Mouse (Mus musculus) heart, embryonic 14.5 days (tissue): ENCODE results near the gene Prepl. TPM values are rescaled to one million over a fixed set of nuclear protein-coding genes. Genes with fewer than 3 reads are reported as not detected.

ENCODE experiments used
- ATAC-seq: fragments of 200-750 bp; cut with Nextera tagmentation; 2 replicates; pipeline ENCODE4 v1.8.0; 2017; ENCODE audit warnings: low read depth, moderate TSS enrichment; ENCODE audit not compliant: insufficient number of reproducible peaks, insufficient read depth, low FRiP score
- H3K27ac ChIP-seq, 2 experiments: fragments of 200-500 bp in 1 of 2; fragments of 300-500 bp in 1 of 2; sonication (generic) in 1 of 2; replicated peaks in 1 of 2; 2 replicates each; pipeline ENCODE4 v1.5.1; 2012 to 2014; ENCODE audit warnings: low read depth in 2 of 2, low read length in 2 of 2, control low read depth in 1 of 2, mild to moderate bottlenecking in 1 of 2, mixed read lengths in 1 of 2; ENCODE audit not compliant: control insufficient read depth in 1 of 2, insufficient read depth in 1 of 2
- H3K27me3 ChIP-seq: fragments of 300-500 bp; sonication (generic); 2 replicates; pipeline ENCODE4 v1.6.1; 2014; ENCODE audit warnings: mild to moderate bottlenecking, low read length, control low read depth; ENCODE audit not compliant: control insufficient read depth, insufficient read depth
- H3K36me3 ChIP-seq: fragments of 300-500 bp; sonication (generic); 2 replicates; pipeline ENCODE4 v1.6.1; 2014; ENCODE audit warnings: mild to moderate bottlenecking, control low read depth, low read length, mixed read lengths; ENCODE audit not compliant: control insufficient read depth, insufficient read depth
- H3K4me1 ChIP-seq, 2 experiments: fragments of 200-500 bp in 1 of 2; fragments of 300-500 bp in 1 of 2; sonication (generic) in 1 of 2; 2 replicates each; pipeline ENCODE4 v1.6.1; 2012 to 2014; ENCODE audit warnings: low read length in 2 of 2, control low read depth in 1 of 2, mixed read lengths in 1 of 2; ENCODE audit not compliant: control insufficient read depth in 2 of 2, insufficient read depth in 2 of 2
- H3K4me2 ChIP-seq: fragments of 300-500 bp; sonication (generic); 2 replicates; pipeline ENCODE4 v1.6.1; 2014; ENCODE audit warnings: mild to moderate bottlenecking, low read length
- H3K4me3 ChIP-seq, 2 experiments: fragments of 200-500 bp in 1 of 2; fragments of 300-500 bp in 1 of 2; sonication (generic) in 1 of 2; 2 replicates each; pipeline ENCODE4 v1.5.1; 2012 to 2014; ENCODE audit warnings: low read length in 2 of 2, mild to moderate bottlenecking in 2 of 2, control low read depth in 1 of 2, low read depth in 1 of 2, moderate library complexity in 1 of 2; ENCODE audit not compliant: control insufficient read depth in 1 of 2, insufficient read depth in 1 of 2
- H3K9ac ChIP-seq: fragments of 300-500 bp; sonication (generic); 2 replicates; pipeline ENCODE4 v1.6.1; 2014; ENCODE audit warnings: mild to moderate bottlenecking, low read length
- H3K9me3 ChIP-seq: fragments of 300-500 bp; sonication (generic); 2 replicates; pipeline ENCODE4 v1.6.1; 2016; ENCODE audit warnings: low read length, control low read depth; ENCODE audit not compliant: control insufficient read depth
- WGBS: fragments of 180-500 bp; shearing (Covaris S2); extraction: QIAGEN DNeasy Blood & Tissue Kit; methylation state at CpG from one replicate; pipeline ENCODE4 v1.1.7; 2014; 5-methylcytosine and 5-hydroxymethylcytosine counted together
- polyA plus RNA-seq: library from polyadenylated mRNA; unstranded; fragments of >200 nt; fragmentation: Nextera tagmentation; extraction: Ambion mirVana; gene quantifications from 2 replicates; pipeline ENCODE4 v1.2.1, GENCODE M21; 2014

Prepl gene
- polyA plus RNA-seq, 1 experiment from 2014 or later: 31.5 TPM

- 94% methylated on average over 8 of the region's 8 CpGs for WGBS
Measured at GRCm38 (mm10) chr17:85071088-85071775, 18.8 kb downstream of the Prepl start.

GRCm38 (mm10) chr17:85070658-85071057 is 19.4 kb downstream of the Prepl start:
- H3K9me3 ChIP-seq: no peaks in the 10 kb centered on the region
- WGBS: 40% methylated on average over 6 of the region's 6 CpGs
- H3K9ac ChIP-seq: no peak overlapping the region
- no peak overlapping the region for H3K4me3 ChIP-seq
- H3K36me3 ChIP-seq: peaks cover 78% of the 10 kb centered on the region
- ATAC-seq: no peak
- no peaks in the 10 kb centered on the region for H3K27me3 ChIP-seq
- no peak overlapping the region for H3K4me2 ChIP-seq
- H3K4me1 ChIP-seq: peaks cover 2 to 16% of the 10 kb centered on the region in 2 experiments; a peak in 3 of 4 replicates
- H3K27ac ChIP-seq: no peak overlapping the region

More at GRCm38 (mm10) chr17:85071088-85071775, 18.8 kb downstream of the Prepl start:
- no peaks in the 10 kb centered on the region for H3K27me3 ChIP-seq
- no peak for ATAC-seq
- no peak overlapping the region for H3K4me2 ChIP-seq
- H3K4me3 ChIP-seq: no peak overlapping the region
- H3K4me1 ChIP-seq: peaks cover 2 to 16% of the 10 kb centered on the region in 2 experiments; a peak in 3 of 4 replicates
- no peak overlapping the region for H3K27ac ChIP-seq
- H3K36me3 ChIP-seq: peaks cover 78% of the 10 kb centered on the region
- no peaks in the 10 kb centered on the region for H3K9me3 ChIP-seq
- no peak overlapping the region for H3K9ac ChIP-seq

DNA sequence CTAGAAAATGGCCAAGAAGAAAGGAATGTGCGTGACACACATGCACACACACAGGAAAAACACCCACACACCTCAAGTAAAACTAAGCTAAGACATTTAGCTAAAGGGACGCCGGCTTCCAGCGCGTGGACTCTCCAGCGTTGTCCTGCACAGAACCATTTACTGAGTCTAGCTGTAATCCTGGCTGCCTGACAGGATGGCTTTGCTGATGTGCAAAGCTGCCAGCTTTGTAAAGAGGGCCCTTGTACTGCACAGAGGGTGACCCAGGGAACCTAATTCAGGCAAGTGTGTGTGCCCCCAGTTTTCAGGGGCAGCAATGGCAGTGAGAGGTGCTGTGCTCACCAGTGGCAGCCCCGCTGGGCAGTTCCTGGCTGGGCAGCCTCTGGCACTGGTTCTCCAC is 22.7 kb downstream of the Prepl start:
- Histone ChIP-seq H3K9me3 (no peaks in the 10 kb centered on the region), H3K9ac (no peak overlapping the region), H3K4me2 (no peak overlapping the region), H3K27me3 (no peaks in the 10 kb centered on the region), H3K4me3 (no peak overlapping the region), H3K4me1 (peaks cover 2 to 10% of the 10 kb centered on the region in 2 experiments; a peak in 3 of 4 replicates), H3K36me3 (peaks cover 89% of the 10 kb centered on the region), H3K27ac (no peak overlapping the region)
- WGBS: 94% methylated on average over 7 of the region's 7 CpGs
- no peak for ATAC-seq

DNA sequence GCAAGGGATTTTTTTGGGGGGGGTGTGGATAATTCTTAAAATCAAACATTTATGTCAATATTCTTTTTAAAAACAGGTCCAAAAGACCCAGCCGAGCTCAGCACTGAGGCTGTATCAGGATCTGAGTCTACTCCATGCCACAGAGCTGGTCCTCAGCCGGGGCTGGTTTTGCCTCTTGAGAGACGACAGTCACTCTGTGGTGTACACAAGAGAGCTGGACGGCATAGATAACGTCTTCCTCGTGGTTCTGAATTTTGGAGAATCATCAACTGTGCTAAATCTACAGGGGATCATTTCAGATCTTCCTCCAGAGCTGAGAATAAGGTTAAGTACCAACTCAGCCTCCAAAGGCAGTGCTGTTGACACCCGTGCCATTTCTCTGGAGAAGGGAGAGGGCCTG is 26.5 kb downstream of the Prepl start:
- Histone ChIP-seq H3K4me3 (no peak overlapping the region), H3K4me1 (no peaks in the 10 kb centered on the region), H3K36me3 (peaks cover 57% of the 10 kb centered on the region), H3K27me3 (no peaks in the 10 kb centered on the region), H3K27ac (no peak overlapping the region), H3K9me3 (no peaks in the 10 kb centered on the region), H3K9ac (no peak overlapping the region), H3K4me2 (no peak overlapping the region)
- ATAC-seq: no peak
- WGBS: 83% methylated on average over 7 of the region's 7 CpGs

DNA sequence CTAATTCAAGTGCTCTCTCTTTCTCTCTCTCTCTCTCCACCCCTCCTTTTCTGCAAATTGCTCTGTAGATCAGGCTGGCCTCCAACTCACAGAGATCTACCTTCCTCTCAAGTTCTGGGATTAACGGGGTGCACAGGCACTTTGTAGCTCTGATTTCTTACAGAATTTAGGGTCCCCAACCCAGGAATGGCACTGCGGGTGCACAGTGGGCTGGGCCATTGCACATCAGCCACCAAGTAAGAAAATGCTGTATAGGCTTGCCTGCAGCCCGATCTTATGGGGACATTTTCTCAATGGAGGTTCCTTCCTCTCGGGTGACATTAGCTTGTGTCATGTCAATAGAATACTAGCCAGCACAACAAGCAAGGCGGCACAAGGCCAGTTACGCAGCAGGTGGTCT is 30.9 kb downstream of the Prepl start:
- H3K27me3 ChIP-seq: no peaks in the 10 kb centered on the region
- no peak overlapping the region for H3K27ac ChIP-seq
- no peaks in the 10 kb centered on the region for H3K4me1 ChIP-seq
- H3K4me3 ChIP-seq: no peak overlapping the region
- H3K9me3 ChIP-seq: no peaks in the 10 kb centered on the region
- ATAC-seq: no peak
- no peak overlapping the region for H3K9ac ChIP-seq
- WGBS: 85% methylated on average over 6 of the region's 6 CpGs
- H3K4me2 ChIP-seq: no peak overlapping the region
- H3K36me3 ChIP-seq: peaks cover 16% of the 10 kb centered on the region

DNA sequence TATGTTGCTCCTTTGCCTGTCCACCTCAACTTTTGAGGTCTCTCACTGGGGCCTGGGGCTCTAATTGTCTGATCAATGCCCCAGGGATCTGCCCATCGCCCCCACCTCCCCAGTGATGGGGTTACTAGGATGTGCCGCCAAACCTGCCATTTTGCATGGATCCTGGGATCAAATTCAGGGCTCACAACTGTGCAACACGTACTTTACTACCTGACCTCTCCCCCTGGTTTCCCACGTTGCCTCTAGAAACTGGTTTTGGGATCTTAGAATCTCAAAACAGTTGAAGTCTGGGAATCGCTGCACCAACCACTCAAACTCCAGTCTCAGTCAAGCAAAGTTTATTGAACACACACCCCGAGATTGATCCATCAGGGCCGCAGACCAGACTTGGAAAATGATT is 31.8 kb downstream of the Prepl start:
- no peak for ATAC-seq
- Histone ChIP-seq H3K36me3 (peaks cover 8% of the 10 kb centered on the region), H3K4me1 (no peaks in the 10 kb centered on the region), H3K27ac (no peak overlapping the region), H3K9ac (no peak overlapping the region), H3K4me3 (no peak overlapping the region), H3K27me3 (no peaks in the 10 kb centered on the region), H3K4me2 (no peak overlapping the region), H3K9me3 (no peaks in the 10 kb centered on the region)
- WGBS: 91% methylated on average over 7 of the region's 7 CpGs

- Histone ChIP-seq H3K4me2 (no peak overlapping the region), H3K27ac (no peak overlapping the region), H3K27me3 (no peaks in the 10 kb centered on the region), H3K9ac (no peak overlapping the region), H3K4me1 (no peaks in the 10 kb centered on the region), H3K4me3 (no peak overlapping the region), H3K36me3 (no peaks in the 10 kb centered on the region), H3K9me3 (no peaks in the 10 kb centered on the region)
- WGBS: 86% methylated on average over 5 of the region's 5 CpGs
- no peak for ATAC-seq
Measured at GRCm38 (mm10) chr17:85048379-85048778, 41.7 kb downstream of the Prepl start.

- no peak overlapping the region for H3K27ac ChIP-seq
- H3K9me3 ChIP-seq: no peaks in the 10 kb centered on the region
- H3K4me2 ChIP-seq: no peak overlapping the region
- H3K27me3 ChIP-seq: no peaks in the 10 kb centered on the region
- ATAC-seq: no peak
- no peaks in the 10 kb centered on the region for H3K4me1 ChIP-seq
- no peaks in the 10 kb centered on the region for H3K36me3 ChIP-seq
- 84% methylated on average over 12 of the region's 12 CpGs for WGBS
- H3K4me3 ChIP-seq: no peak overlapping the region
- no peak overlapping the region for H3K9ac ChIP-seq
Measured at GRCm38 (mm10) chr17:85045160-85045559, 44.9 kb downstream of the Prepl start.
